Mouse (Mus musculus) thymus, postnatal 10 days (tissue): ENCODE data around the gene Gak.

Source experiments
- DNase-seq, 2 experiments: peaks; one replicate each; pipeline ENCODE4 v3.0.0; 2021; ENCODE audit warnings: low spot score in 2 of 2

Gene Gak

DNA sequence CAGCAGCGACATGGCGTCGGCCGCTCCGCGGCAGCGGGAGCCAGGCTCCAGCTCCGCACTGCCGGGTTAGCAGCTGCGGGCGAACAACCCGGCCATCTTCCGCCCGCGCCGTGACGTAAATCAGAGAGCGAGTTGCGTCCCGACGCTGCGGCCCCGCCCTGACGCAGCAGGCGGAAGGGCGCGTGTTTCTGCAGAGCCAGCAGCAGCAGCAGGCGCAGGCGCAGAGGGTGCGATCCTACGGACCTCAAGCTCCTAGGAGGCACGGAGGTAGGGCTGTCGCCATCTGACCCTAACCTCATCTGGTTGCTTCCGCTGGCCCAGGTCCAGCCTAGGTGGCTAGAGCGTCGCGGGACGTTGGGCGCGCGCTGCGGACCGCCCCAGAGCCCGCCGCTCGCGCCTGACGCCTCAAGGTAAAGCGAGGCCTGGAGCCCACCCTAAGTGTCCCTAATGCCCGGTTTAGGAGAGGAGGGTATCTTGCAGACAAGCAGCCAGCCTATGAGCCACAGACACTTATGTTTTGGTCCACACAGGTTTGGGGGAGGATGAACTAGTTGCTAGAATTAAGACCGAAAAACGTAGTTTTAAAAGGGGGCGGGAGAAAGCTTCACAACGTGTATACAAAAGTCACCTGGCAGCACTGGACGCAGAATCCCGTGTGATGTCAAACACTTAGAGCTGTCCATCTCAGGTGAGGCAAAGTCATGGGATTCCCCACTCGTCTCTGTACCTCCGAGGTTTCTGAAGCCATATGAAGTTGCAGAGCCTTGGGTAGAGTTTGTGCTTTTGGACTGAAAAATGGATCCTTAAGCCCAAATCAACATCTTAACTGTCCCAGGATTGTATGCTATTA lies at the start of gene Gak, which contains the start of gene Tmem175:
Gene Gak, minus strand, starts transcription at position 122 of the 850 bp plus-strand sequence.
Gene Tmem175, plus strand, starts transcription at position 137 of the 850 bp plus-strand sequence.
- DNase-seq, result peak; percentile 86 to 91

DNA sequence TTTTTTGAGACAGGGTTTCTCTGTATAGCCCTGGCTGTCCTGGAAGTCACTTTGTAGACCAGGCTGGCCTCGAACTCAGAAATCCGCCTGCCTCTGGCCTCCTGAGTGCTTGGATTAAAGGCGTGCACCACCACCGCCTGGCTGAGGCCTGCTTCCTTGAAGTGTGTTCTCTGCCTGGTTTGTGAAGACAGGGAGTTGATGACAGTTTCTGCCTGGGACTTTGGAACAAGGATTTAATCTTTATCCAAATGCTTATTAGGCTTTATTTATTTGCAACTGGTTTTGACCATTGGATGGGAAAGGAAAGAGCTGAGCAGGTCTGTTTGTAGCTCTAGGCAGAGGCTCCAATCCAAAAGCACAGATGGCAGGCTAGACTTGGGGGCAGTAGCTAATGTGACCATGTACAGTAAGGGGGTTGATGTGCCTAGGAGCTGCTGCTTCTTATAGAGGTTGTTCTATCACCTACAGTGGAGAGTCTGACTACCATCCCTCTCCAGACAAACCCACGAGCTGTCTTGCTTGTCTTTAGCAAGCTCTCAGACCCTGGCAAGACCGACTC lies 48.8 kb upstream of the Gak start:
- no peak for DNase-seq

- no peak for DNase-seq
These were observed 48.2 kb upstream of the Gak start for GRCm38 (mm10) chr5:108677605-108678295.

DNA sequence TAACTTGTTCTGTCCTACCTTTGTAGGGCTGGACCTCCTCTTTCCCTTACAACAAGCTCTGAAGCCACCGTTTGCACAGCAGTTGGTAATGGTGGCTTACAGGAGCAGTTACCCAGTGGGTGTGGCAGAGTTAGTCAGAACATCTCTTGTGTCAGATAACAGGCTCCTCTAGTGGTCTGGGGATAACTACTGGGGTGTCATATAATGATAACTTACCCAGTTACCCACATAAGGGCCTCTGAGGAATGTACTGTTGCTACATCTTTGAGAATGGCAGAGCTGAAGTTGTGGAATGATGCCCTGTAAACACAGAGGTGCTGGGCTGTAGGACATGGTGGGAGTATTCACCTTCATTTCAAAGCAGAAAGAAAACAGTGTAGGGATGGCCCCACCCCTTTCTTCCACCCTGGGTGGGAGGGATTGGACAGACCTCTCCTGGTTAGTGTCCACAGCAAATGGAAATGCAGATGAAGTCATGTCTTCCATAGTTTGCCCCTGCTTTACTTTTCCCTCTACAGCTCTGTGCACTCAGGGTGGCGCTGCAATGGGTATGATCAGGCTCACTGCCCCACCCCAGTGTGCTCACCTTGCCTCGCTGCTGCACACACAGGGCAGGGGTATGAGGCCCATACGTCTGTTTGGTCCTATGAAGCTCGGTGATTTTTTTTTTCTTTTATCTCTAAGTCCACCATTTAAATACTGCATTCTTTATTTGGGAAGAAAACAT lies 47.4 kb upstream of the Gak start:
- DNase-seq, result no peak

- no peak for DNase-seq
These were observed 45.8 kb upstream of the Gak start, which contains the start of gene Slc26a1 for GRCm38 (mm10) chr5:108675251-108675816. TSS of gene Slc26a1 (minus strand) at chr5:108675569.

- DNase-seq, result no peak
These were observed 45.1 kb upstream of the Gak start for GRCm38 (mm10) chr5:108674624-108675023.

DNA sequence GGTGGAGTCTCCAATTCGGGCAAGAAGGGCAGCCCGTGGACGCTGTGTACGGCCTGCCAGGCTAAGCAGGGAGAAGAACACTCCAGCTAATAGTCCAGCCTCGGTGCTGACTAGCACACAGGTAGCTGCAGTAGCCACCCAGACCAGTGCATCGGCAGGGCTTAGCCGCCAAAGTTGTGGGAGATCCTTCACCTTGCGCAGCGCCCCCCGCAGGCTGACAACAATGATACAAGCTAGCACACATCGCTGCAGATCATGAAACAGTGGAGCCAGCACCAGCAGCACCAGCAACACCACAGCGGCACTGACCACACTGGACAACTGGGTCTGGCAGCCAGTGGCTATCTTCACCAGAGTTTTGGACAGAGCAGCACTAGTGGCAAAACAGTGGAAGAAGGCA lies 42.2 kb upstream of the Gak start:
- no peak for DNase-seq

- DNase-seq, result peak in 1 of 2 experiments; percentile 62
These were observed 41.2 kb upstream of the Gak start for GRCm38 (mm10) chr5:108670785-108671184.

DNA sequence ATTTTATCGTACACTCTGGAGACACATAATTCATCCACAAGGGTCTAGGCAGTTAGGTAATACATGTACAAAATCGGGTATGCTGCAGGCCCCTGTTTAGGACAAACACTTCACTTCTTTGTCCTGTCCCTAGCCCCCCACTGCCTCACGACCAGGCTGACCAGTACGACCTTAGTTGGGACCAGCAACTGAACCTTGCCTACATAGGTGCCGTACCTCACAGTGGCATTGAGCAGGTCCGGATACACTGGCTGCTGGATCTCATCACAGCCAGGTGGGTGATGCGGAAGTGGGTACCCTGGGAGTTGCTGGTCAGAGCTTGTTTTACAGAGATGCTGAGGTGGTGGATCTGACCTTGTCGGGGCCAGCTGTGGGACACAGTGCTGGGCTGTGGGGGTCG lies 40.4 kb upstream of the Gak start:
- no peak for DNase-seq

- peak; percentile 70 to 74 for DNase-seq
These were observed 39.7 kb upstream of the Gak start, which contains the start of gene Dgkq for GRCm38 (mm10) chr5:108668977-108669936. TSS of gene Dgkq (minus strand) at chr5:108669672.

GRCm38 (mm10) chr5:108668387-108668932 lies 38.9 kb upstream of the Gak start:
- no peak for DNase-seq

DNA sequence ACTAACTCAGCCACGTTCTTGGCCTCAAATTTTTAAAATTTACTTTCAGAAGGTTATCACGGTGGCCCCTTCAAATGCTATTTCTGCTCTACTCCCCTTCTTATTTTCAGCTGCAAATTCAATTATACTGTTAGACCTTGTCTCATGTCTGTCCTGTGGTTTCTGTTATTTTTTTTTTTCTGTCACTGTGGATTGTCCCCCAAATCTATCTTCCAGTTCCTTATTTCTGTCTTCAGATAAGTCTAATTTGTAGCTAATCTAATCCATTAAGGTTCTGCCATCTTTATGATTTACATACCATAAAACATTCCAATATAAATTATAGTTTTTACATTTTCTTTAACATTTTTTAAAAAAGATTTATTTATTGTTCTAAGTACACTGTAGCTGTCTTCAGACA lies 37.8 kb upstream of the Gak start:
- DNase-seq, result no peak

- DNase-seq, result no peak
These were observed 35.5 kb upstream of the Gak start for GRCm38 (mm10) chr5:108665066-108665465.

DNA sequence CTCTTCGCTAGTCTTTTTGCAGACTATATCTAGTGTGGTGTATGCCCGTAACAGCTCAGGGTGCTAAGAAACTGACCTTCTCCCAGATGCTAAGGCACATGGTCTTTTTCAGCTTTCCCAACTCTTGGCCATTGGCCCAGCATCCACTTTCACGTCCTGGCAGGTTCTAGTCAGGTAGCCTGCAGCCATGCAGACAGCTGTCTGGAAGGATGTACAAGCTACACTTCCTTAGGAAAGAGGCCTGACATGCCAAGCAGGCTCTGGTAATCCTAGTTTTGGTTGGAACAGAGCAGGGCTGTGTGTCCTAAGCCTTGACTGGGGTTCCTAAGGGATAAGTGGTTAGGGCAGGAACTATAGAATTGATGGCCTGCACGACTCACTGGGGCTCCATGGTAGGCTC lies 33.2 kb upstream of the Gak start:
- no peak for DNase-seq

DNA sequence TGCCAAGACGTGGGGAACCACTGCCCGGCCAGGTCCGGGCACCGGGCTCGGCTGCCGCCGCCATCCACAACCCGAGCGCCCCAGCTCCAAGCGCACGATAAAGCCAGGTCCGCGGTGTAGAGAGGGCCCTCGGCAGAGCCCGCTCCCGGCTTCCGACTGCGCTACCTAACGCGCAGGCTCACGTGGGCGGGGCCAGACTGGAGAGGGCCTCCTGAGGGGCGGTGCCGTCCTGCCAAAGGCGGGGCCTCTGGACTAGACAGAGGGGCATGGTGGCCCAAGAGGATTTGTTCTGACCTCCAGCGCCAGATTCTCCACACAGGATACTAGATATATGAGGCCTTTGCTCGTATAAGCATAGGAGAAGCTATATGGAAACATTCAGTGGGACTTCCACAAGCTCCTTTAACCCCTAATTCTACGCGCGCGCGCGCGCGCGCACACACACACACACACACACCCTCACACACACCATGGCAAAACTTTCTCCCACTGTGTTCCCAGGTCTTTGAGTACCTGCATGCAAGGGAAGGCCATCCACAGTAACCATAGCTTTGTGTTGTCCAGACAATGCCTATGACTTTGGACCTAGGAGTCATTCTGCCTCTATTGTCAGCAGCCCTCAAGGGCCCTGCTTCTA lies 31.2 kb upstream of the Gak start:
- DNase-seq, result peak; percentile 72 to 83

DNA sequence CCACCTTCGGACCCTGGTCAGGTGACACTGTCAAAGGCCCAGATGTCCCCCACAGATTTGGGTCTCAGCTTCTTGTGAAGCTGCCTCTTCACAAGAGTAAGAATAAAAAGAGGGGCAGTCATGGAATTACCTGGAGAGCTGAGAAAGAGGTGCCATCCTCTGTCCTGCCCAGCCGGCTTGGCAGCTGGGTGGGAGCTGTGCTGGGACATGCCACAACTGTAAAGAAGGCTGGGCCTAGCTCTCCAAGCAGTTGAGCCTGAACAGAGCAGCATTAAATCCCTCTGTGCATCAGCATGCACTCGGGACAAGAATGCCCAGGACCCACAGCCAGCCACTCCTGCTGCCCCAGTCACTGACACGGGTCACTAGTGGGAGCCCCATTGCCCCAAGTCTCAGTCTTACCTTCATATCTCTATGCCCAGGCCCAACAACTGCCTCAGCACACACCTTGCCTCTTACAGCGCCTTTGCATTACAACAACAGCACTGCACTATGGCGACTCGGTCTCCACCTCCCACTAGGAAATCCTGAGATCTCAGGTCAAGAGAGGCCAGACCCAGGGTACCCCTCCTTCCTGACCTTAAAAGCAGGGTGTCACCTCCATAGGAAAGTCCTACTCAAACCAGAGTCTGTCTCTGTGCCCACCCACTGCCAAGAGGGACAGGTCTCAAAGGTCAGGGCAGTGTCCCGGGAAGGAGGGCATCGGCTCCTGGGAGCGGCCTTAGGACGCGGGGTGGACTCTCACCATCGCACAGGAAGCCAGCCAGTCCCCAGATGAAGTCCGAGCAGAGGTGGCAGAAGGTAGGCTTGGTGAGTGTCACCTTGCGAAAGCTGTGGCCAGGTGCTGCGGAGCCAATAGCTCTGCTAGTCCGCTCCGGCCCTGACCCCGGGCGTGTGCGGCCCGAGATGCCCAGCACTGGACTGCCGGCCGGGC lies 30.4 kb upstream of the Gak start, which contains the start of gene Idua:
Gene Idua, plus strand, starts transcription at position 634 of the 934 bp plus-strand sequence.
- peak in 1 of 2 experiments; percentile 18 for DNase-seq

DNA sequence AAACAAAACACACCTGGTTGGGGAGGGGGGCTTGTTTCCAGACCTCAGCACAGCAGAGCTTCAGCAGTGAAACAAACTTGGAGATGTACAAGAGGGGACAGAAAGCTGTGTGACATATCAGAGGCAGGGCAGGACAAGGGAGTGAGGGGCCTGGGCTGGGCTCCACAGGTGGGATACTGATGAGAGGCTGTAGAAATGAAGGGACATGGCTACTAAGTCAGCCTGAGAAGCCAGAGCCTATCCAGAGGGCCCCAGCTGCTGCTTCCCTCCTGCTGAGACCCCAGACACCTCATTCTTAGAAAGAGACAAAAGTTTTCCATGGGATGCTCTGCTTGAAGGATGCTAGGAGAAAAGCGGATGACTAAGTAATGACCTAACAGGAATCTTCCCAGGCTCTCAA lies 29.1 kb upstream of the Gak start:
- DNase-seq, result no peak

DNA sequence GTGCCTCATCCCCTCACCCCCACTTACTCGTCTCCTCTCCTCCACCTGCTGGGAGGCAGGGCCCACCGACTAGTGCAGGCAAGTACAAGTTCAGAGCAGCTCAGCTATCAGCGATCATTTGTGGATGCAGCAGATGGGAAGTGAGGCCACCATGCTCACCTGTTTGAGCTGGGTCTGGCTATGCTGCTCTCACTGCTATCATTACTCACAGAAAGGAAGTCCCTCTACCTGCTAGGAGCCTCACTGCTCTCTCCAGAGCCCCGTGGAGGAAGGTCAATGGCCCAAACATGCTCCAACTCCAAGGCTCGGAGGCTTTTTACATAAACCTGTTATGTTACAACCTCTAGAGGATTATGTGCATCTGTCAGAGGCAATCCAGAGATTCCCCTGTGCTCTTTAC lies 27.9 kb upstream of the Gak start:
- DNase-seq, result no peak
